Mouse (Mus musculus) megakaryocyte-erythroid progenitor cell, adult 5-6 weeks (primary cell): ENCODE data around the gene Bckdhb. TPM values are rescaled to one million over a fixed set of nuclear protein-coding genes. Genes with fewer than 3 reads are reported as not detected.
A peak's percentile ranks its signal among the peaks of the same experiment; 100 is the strongest.

ENCODE experiments used
- ATAC-seq: replicated peaks from 2 replicates; pipeline ENCODE4 v1.8.0; 2016; ENCODE audit warnings: mild to moderate bottlenecking, inconsistent platforms; ENCODE audit not compliant: severe bottlenecking, poor library complexity, low FRiP score, low TSS enrichment
- total RNA-seq, 2 experiments: library from RNA; stranded (forward) in 1 of 2; stranded (reverse) in 1 of 2; fragments of 200-1000, 215-1000 nt in 1 of 2; fragments of >200 nt in 1 of 2; fragmentation: Nextera tagmentation in 1 of 2; gene quantifications; 2 replicates each; pipeline ENCODE4 v1.2.3; 2014 to 2017

Gene Bckdhb
- total RNA-seq, 2 experiments from 2014 or later = 13.8 to 40.7 TPM

GRCm38 (mm10) chr9:84090316-84091063 is 165.5 kb downstream of the Bckdhb start:
- peak; percentile 90 for ATAC-seq

GRCm38 (mm10) chr9:84092994-84093393 is 168.0 kb downstream of the Bckdhb start:
- ATAC-seq = no peak

GRCm38 (mm10) chr9:84094111-84094510 is 169.2 kb downstream of the Bckdhb start:
- no peak for ATAC-seq

GRCm38 (mm10) chr9:84096484-84097015 is 171.6 kb downstream of the Bckdhb start:
- no peak for ATAC-seq

- no peak for ATAC-seq
Measured at GRCm38 (mm10) chr9:84103344-84103743, 178.4 kb downstream of the Bckdhb start.

- no peak for ATAC-seq
Measured at GRCm38 (mm10) chr9:84106438-84106837, 181.5 kb downstream of the Bckdhb start.

GRCm38 (mm10) chr9:84107045-84107813 is 182.3 kb downstream of the Bckdhb start:
- ATAC-seq = no peak

- ATAC-seq = no peak
Measured at GRCm38 (mm10) chr9:84108534-84108933, 183.6 kb downstream of the Bckdhb start.

GRCm38 (mm10) chr9:84109777-84110478 is 185.0 kb downstream of the Bckdhb start:
- no peak for ATAC-seq

GRCm38 (mm10) chr9:84110616-84111015 is 185.7 kb downstream of the Bckdhb start:
- ATAC-seq = no peak

- ATAC-seq = peak; percentile 37
Measured at GRCm38 (mm10) chr9:84112319-84112718, 187.4 kb downstream of the Bckdhb start.

GRCm38 (mm10) chr9:84112842-84113568 is 188.1 kb downstream of the Bckdhb start:
- peak; percentile 99 for ATAC-seq

- ATAC-seq = no peak
Measured at GRCm38 (mm10) chr9:84114254-84114653, 189.3 kb downstream of the Bckdhb start.

GRCm38 (mm10) chr9:84117337-84117736 is 192.4 kb downstream of the Bckdhb start:
- ATAC-seq = no peak

- no peak for ATAC-seq
Measured at GRCm38 (mm10) chr9:84124996-84125395, 200.1 kb downstream of the Bckdhb start.

- ATAC-seq = no peak
Measured at GRCm38 (mm10) chr9:84130338-84130737, 205.4 kb downstream of the Bckdhb start.

GRCm38 (mm10) chr9:84135062-84135461 is 210.1 kb downstream of the Bckdhb start:
- no peak for ATAC-seq

GRCm38 (mm10) chr9:84137192-84137591 is 212.2 kb downstream of the Bckdhb start:
- no peak for ATAC-seq

GRCm38 (mm10) chr9:84148124-84148523 is 223.2 kb downstream of the Bckdhb start:
- ATAC-seq = no peak
